Mouse (Mus musculus): ENCODE results near the gene Mrpl23. TPM values are rescaled to one million over a fixed set of nuclear protein-coding genes. Genes with fewer than 3 reads are reported as not detected.

The Mrpl23 gene
- total and polyA plus RNA-seq, 3 experiments: 11.4 to 48.2 TPM; not detected in 1

DNA sequence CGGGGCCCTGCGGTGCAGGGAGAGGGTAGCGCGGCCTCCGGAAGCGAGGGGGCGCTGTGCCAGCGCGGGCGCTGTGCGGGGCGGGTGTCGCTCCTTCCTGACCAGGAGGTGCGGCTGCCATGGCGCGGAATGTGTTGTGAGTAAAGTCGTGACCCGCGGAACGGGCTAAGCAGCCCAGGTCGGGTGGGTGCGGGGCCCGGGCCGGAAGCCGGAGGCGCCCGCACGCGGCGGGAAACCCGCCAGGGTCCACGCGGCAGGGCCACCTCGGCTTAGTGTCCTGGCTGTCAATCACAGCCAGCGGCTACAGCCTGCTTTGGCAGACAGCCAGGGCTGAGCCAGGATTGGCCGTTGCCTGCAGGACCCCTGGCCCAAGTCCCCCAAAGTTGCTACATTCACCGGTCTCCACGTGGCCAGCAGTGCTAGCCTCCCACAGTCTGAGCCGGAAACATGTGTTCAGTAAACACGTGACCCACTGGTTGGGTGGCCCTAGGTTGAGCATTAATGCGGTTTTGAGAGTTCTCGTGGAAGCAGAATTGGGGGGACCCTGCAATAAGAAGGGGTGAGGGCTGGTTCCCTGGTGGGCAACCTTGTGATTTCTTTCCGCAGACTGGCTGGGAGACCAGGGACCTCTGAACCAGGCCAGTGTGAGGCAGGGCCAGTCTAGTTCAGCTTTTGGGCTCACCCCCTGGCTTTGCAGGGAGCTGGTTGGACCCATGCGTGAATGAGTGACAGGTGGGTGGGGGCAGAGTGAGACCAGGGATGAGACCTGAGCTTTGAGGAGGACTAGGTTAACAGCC, 771 bp downstream of the Mrpl23 start (continued):
- no peak for TF ChIP-seq MYB (IDR thresholded peaks at IDR 0.05; ENCODE audit: low read depth, low read length)
- no peak for TF ChIP-seq GATA1 (IDR thresholded peaks at IDR 0.05; ENCODE audit: low read depth, low read length)
- no peak for TF ChIP-seq SMC3 (IDR thresholded peaks at IDR 0.05; ENCODE audit: low read depth, low read length)
- 0 out of 4 replicates have a peak, but pooled peaks of 1 of the 2 experiments have one; percentile 0 for TF ChIP-seq EP300 (IDR thresholded peaks at IDR 0.05; ENCODE audit: low read depth in 1 of 2, low read length in 2 of 2)
- TF ChIP-seq TBP (IDR thresholded peaks at IDR 0.05; ENCODE audit: low read depth, low read length): no peak

DNA sequence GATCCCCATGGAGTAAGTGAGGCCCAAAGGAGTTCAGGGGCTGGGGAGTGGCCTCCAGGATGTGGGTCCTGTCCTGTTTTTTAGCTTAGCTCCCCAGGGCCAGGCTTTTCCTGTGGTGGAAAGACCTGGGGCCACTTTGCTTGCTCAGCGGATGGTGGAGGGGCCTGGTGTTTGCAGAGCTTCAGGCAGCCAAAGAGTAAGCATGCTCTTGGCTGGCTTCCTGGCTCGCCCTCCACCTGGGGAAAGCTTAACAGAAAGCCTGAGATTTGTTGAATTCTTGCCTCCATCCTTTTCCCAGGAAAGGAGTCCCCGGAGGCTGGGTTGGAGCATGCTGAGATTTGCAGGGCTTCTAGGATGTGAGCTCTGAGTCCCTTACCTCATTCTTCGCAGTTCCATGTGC, 2.6 kb downstream of the Mrpl23 start:
- peaks cover 0 to 6% of the 10 kb centered on the region in 2 experiments; a peak in 3 of 4 replicates for H3K36me3 ChIP-seq (ENCODE audit: control insufficient read depth in 1 of 2, insufficient read depth in 2 of 2, low read length in 2 of 2)
- H3K9ac ChIP-seq (ENCODE audit: control insufficient read depth, low read depth, low read length, poor library complexity, severe bottlenecking): no peak overlapping the region
- H3K27me3 ChIP-seq (ENCODE audit: control insufficient read depth in 1 of 2, insufficient read depth in 2 of 2, low read length in 2 of 2): no peaks in the 10 kb centered on the region; a peak in 1 of 4 replicates
- H3K4me1 ChIP-seq (ENCODE audit: control insufficient read depth in 1 of 2, insufficient read depth in 2 of 2, low read length in 2 of 2): peaks cover 4 to 7% of the 10 kb centered on the region in 2 experiments; a peak in 3 of 4 replicates
- H3K9me3 ChIP-seq (replicated peaks; ENCODE audit: insufficient read depth, low read length): no peaks in the 10 kb centered on the region
- H3K4me3 ChIP-seq (ENCODE audit: control insufficient read depth in 1 of 2, insufficient read depth in 1 of 2, low read depth in 2 of 2, low read length in 2 of 2): no peak overlapping the region
- no peak for DNase-seq (ENCODE audit: low read depth, low spot score)
- TF ChIP-seq KAT2A (conservative IDR thresholded peaks at IDR 0.05; ENCODE audit: low read depth, low read length) (no peak), TAL1 (IDR thresholded peaks at IDR 0.05; ENCODE audit: low read length) (no peak), ELF1 (IDR thresholded peaks at IDR 0.05; ENCODE audit: low read depth, low read length) (no peak), MAX (IDR thresholded peaks at IDR 0.05; ENCODE audit: low read length) (no peak), POLR2AphosphoS5 (IDR thresholded peaks at IDR 0.05; ENCODE audit: borderline replicate concordance, low read depth, low read length) (no peak), POLR2AphosphoS2 (IDR thresholded peaks at IDR 0.05; ENCODE audit: low read length) (no peak), BHLHE40 (IDR thresholded peaks at IDR 0.05; ENCODE audit: borderline replicate concordance, low read depth, low read length) (no peak), CTCF (IDR thresholded peaks at IDR 0.05 in 2 of 3, conservative IDR thresholded peaks at IDR 0.05 in 1 of 3; ENCODE audit: control insufficient read depth in 1 of 3, insufficient read depth in 1 of 3, low read depth in 2 of 3, low read length in 3 of 3, poor library complexity in 1 of 3, severe bottlenecking in 1 of 3) (no peak), SMC3 (IDR thresholded peaks at IDR 0.05; ENCODE audit: low read depth, low read length) (no peak), UBTF (IDR thresholded peaks at IDR 0.05; ENCODE audit: borderline replicate concordance, insufficient read depth, low read depth, low read length) (no peak), E2F4 (IDR thresholded peaks at IDR 0.05; ENCODE audit: borderline replicate concordance, low read depth, low read length) (no peak), RAD21 (IDR thresholded peaks at IDR 0.05; ENCODE audit: low read depth, low read length) (no peak), ZMIZ1 (IDR thresholded peaks at IDR 0.05; ENCODE audit: low read depth, low read length) (no peak)
- no peak overlapping the region for H3K27ac ChIP-seq (ENCODE audit: control insufficient read depth, low read depth, low read length)
- peaks cover 4% of the 10 kb centered on the region; the same call in 1 of the 2 replicates for H3K79me2 ChIP-seq (ENCODE audit: control insufficient read depth, insufficient read depth, low read length, poor library complexity)

DNA sequence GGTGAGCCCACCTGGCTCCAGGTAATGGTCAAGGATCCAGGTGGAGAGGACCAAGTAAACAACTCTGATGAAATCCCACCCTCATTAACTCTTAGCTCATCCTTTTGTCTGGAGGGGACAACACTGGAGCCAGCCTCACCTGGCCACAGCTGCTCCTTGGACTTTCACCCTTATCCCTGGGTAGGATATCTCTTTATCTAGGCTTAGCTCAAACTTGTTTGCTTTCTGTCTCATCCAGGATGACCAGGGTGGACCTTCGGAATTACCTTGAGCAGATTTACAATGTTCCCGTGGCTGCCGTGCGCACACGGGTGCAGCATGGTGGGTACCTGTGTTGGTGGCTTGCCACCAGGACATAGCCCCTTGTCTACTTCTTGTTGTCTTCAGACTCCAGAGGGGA, 3.3 kb downstream of the Mrpl23 start:
- peaks cover 4% of the 10 kb centered on the region; the same call in 1 of the 2 replicates for H3K79me2 ChIP-seq (ENCODE audit: control insufficient read depth, insufficient read depth, low read length, poor library complexity)
- H3K4me1 ChIP-seq (ENCODE audit: control insufficient read depth in 1 of 2, insufficient read depth in 2 of 2, low read length in 2 of 2): peaks cover 4 to 7% of the 10 kb centered on the region in 2 experiments; a peak in 3 of 4 replicates
- DNase-seq (ENCODE audit: low read depth, low spot score): no peak
- no peak overlapping the region for H3K27ac ChIP-seq (ENCODE audit: control insufficient read depth, low read depth, low read length)
- no peak for TF ChIP-seq ZMIZ1 (IDR thresholded peaks at IDR 0.05; ENCODE audit: low read depth, low read length)
- TF ChIP-seq TAL1 (IDR thresholded peaks at IDR 0.05; ENCODE audit: low read length): no peak
- TF ChIP-seq ZC3H11A (IDR thresholded peaks at IDR 0.05; ENCODE audit: low read depth, low read length): no peak
- no peaks in the 10 kb centered on the region for H3K9me3 ChIP-seq (replicated peaks; ENCODE audit: insufficient read depth, low read length)
- no peak overlapping the region for H3K4me3 ChIP-seq (ENCODE audit: control insufficient read depth in 1 of 2, insufficient read depth in 1 of 2, low read depth in 2 of 2, low read length in 2 of 2)
- H3K36me3 ChIP-seq (ENCODE audit: control insufficient read depth in 1 of 2, insufficient read depth in 2 of 2, low read length in 2 of 2): peaks cover 0 to 6% of the 10 kb centered on the region in 2 experiments; a peak in 3 of 4 replicates
- no peaks in the 10 kb centered on the region; a peak in 1 of 4 replicates for H3K27me3 ChIP-seq (ENCODE audit: control insufficient read depth in 1 of 2, insufficient read depth in 2 of 2, low read length in 2 of 2)
- H3K9ac ChIP-seq (ENCODE audit: control insufficient read depth, low read depth, low read length, poor library complexity, severe bottlenecking): no peak overlapping the region
